Mouse (Mus musculus) MEL (cell line): ENCODE results near the gene Gm49711. TPM values are rescaled to one million over a fixed set of nuclear protein-coding genes. Genes with fewer than 3 reads are reported as not detected.

Experiments
- DNase-seq: peaks from one replicate; pipeline ENCODE4 v3.0.0; 2011; ENCODE audit warnings: low read depth, low spot score
- H3K27ac ChIP-seq: 2 replicates; pipeline ENCODE4 v1.5.1; 2012; ENCODE audit warnings: low read depth, mild to moderate bottlenecking, control low read depth, low read length, moderate library complexity; ENCODE audit not compliant: control insufficient read depth
- H3K27me3 ChIP-seq, 2 experiments: fragments of 150-350 bp in 1 of 2; sonication (generic) in 1 of 2; 2 replicates each; pipeline ENCODE4 v1.6.1; 2012; ENCODE audit warnings: low read length in 2 of 2, mild to moderate bottlenecking in 2 of 2, improper control_type of control experiment in 1 of 2, moderate library complexity in 1 of 2; ENCODE audit not compliant: insufficient read depth in 2 of 2, control insufficient read depth in 1 of 2
- H3K36me3 ChIP-seq, 2 experiments: 2 replicates each; pipeline ENCODE4 v1.6.1; 2012 to 2014; ENCODE audit warnings: low read length in 2 of 2, improper control_type of control experiment in 1 of 2, inconsistent platforms in 1 of 2, mild to moderate bottlenecking in 1 of 2; ENCODE audit not compliant: insufficient read depth in 2 of 2, control insufficient read depth in 1 of 2
- H3K4me1 ChIP-seq, 2 experiments: fragments of 150-350 bp in 1 of 2; sonication (generic) in 1 of 2; 2 replicates each; pipeline ENCODE4 v1.6.1; 2012; ENCODE audit warnings: low read length in 2 of 2, improper control_type of control experiment in 1 of 2, mild to moderate bottlenecking in 1 of 2; ENCODE audit not compliant: insufficient read depth in 2 of 2, control insufficient read depth in 1 of 2
- H3K4me3 ChIP-seq, 2 experiments: fragments of 150-350 bp in 1 of 2; sonication (generic) in 1 of 2; 2 replicates each; pipeline ENCODE4 v1.5.1; 2012; ENCODE audit warnings: low read depth in 2 of 2, low read length in 2 of 2, mild to moderate bottlenecking in 2 of 2, moderate library complexity in 2 of 2, control low read depth in 1 of 2, improper control_type of control experiment in 1 of 2; ENCODE audit not compliant: control insufficient read depth in 1 of 2, insufficient read depth in 1 of 2
- H3K79me2 ChIP-seq: 2 replicates; pipeline ENCODE4 v1.6.1; 2012; ENCODE audit warnings: mild to moderate bottlenecking, low read length, moderate library complexity; ENCODE audit not compliant: control insufficient read depth, poor library complexity, insufficient read depth
- H3K9ac ChIP-seq: 2 replicates; pipeline ENCODE4 v1.6.1; 2012; ENCODE audit warnings: low read depth, mild to moderate bottlenecking, control low read depth, low read length, moderate library complexity; ENCODE audit not compliant: control insufficient read depth, poor library complexity, severe bottlenecking
- H3K9me3 ChIP-seq: fragments of 150-350 bp; sonication (generic); replicated peaks from 2 replicates; pipeline ENCODE4 v1.6.1; 2012; ENCODE audit warnings: mild to moderate bottlenecking, low read length, improper control_type of control experiment, moderate library complexity; ENCODE audit not compliant: insufficient read depth
- CHD1 ChIP-seq: IDR thresholded peaks from 2 replicates; pipeline ENCODE4 v1.6.1; 2012; ENCODE audit warnings: low read depth, mild to moderate bottlenecking, inconsistent platforms, low read length, improper control_type of control experiment
- ELF1 ChIP-seq: IDR thresholded peaks from 2 replicates; pipeline ENCODE4 v1.6.1; 2014; ENCODE audit warnings: low read depth, mild to moderate bottlenecking, inconsistent platforms, low read length, improper control_type of control experiment, moderate library complexity
- EP300 ChIP-seq, 2 experiments: IDR thresholded peaks; 2 replicates each; pipeline ENCODE4 v1.6.1; 2011; ENCODE audit warnings: improper control_type of control experiment in 2 of 2, low read length in 2 of 2, low read depth in 1 of 2, mild to moderate bottlenecking in 1 of 2
- GABPA ChIP-seq: IDR thresholded peaks from 2 replicates; pipeline ENCODE4 v1.6.1; 2012; ENCODE audit warnings: low read depth, mild to moderate bottlenecking, inconsistent platforms, low read length, improper control_type of control experiment, moderate library complexity
- GATA1 ChIP-seq: IDR thresholded peaks from 2 replicates; pipeline ENCODE4 v1.6.1; 2011; ENCODE audit warnings: low read depth, low read length, improper control_type of control experiment
- KAT2A ChIP-seq: conservative IDR thresholded peaks from 2 replicates; pipeline ENCODE4 v1.6.1; 2012; ENCODE audit warnings: low read depth, low read length, improper control_type of control experiment, inconsistent platforms
- MAFK ChIP-seq: IDR thresholded peaks from 2 replicates; pipeline ENCODE4 v1.6.1; 2011; ENCODE audit warnings: low read depth, mild to moderate bottlenecking, low read length, improper control_type of control experiment, borderline replicate concordance
- MEF2A ChIP-seq: IDR thresholded peaks from 2 replicates; pipeline ENCODE4 v1.6.1; 2014; ENCODE audit warnings: low read depth, mild to moderate bottlenecking, inconsistent platforms, low read length, improper control_type of control experiment; ENCODE audit not compliant: poor library complexity, insufficient replicate concordance, severe bottlenecking; ENCODE audit errors: extremely low read depth
- MYB ChIP-seq: IDR thresholded peaks from 2 replicates; pipeline ENCODE4 v1.6.1; 2011; ENCODE audit warnings: mild to moderate bottlenecking, low read depth, low read length, improper control_type of control experiment
- NELFE ChIP-seq: IDR thresholded peaks from 2 replicates; pipeline ENCODE4 v1.6.1; 2011; ENCODE audit warnings: low read depth, low read length, improper control_type of control experiment
- NRF1 ChIP-seq: IDR thresholded peaks from 2 replicates; pipeline ENCODE4 v1.6.1; 2014; ENCODE audit warnings: low read depth, mild to moderate bottlenecking, inconsistent platforms, low read length, improper control_type of control experiment, moderate library complexity; ENCODE audit not compliant: poor library complexity, insufficient read depth, severe bottlenecking
- POLR2AphosphoS2 ChIP-seq: IDR thresholded peaks from 2 replicates; pipeline ENCODE4 v1.6.1; 2011; ENCODE audit warnings: low read length, improper control_type of control experiment
- RCOR1 ChIP-seq: IDR thresholded peaks from 2 replicates; pipeline ENCODE4 v1.6.1; 2012; ENCODE audit warnings: low read depth, mild to moderate bottlenecking, inconsistent platforms, low read length, improper control_type of control experiment
- TBP ChIP-seq: IDR thresholded peaks from 2 replicates; pipeline ENCODE4 v1.8.0; 2011; ENCODE audit warnings: low read depth, low read length, improper control_type of control experiment
- TCF12 ChIP-seq: IDR thresholded peaks from 2 replicates; pipeline ENCODE4 v1.6.1; 2014; ENCODE audit warnings: low read depth, mild to moderate bottlenecking, inconsistent platforms, low read length, improper control_type of control experiment, moderate library complexity
- ZMIZ1 ChIP-seq: IDR thresholded peaks from 2 replicates; pipeline ENCODE4 v1.6.1; 2012; ENCODE audit warnings: low read depth, mild to moderate bottlenecking, inconsistent platforms, low read length, improper control_type of control experiment, moderate library complexity
- polyA plus RNA-seq, 2 experiments: library from polyadenylated mRNA; stranded (reverse) in 1 of 2; unstranded in 1 of 2; fragments of >175 nt in 1 of 2; fragments of >200 nt in 1 of 2; gene quantifications; 2 replicates each; pipeline versions ENCODE4 v1.2.1 to v1.2.4; 2012; ENCODE audit warnings: low replicate concordance in 2 of 2, low read depth in 1 of 2; ENCODE audit not compliant: insufficient read length in 2 of 2, insufficient read depth in 1 of 2, missing spikeins in 1 of 2
- total RNA-seq: library from RNA; depleted of rRNA; stranded (reverse); fragments of 300-350 nt; gene quantifications from 2 replicates; pipeline ENCODE4 v1.2.3, GENCODE M21; 2012

Gm49711 gene
- total and polyA plus RNA-seq, 3 experiments: not detected

GRCm38 (mm10) chr16:92132511-92132910 is 74.4 kb downstream of the Gm49711 start:
- no peak for DNase-seq
- Histone ChIP-seq H3K4me3 (no peak overlapping the region), H3K4me1 (no peaks in the 10 kb centered on the region), H3K27ac (no peak overlapping the region), H3K79me2 (no peaks in the 10 kb centered on the region), H3K9me3 (no peaks in the 10 kb centered on the region), H3K27me3 (0 out of 4 replicates have a peak, but pooled peaks cover 0 to 2% of the 10 kb centered on the region in 2 experiments), H3K9ac (no peak overlapping the region), H3K36me3 (no peaks in the 10 kb centered on the region)
- TF ChIP-seq MYB (no peak), KAT2A (no peak), NELFE (no peak), MAFK (no peak), CHD1 (no peak), ZMIZ1 (no peak), RCOR1 (no peak), NRF1 (no peak), TCF12 (no peak), MEF2A (no peak), TBP (no peak)

DNA sequence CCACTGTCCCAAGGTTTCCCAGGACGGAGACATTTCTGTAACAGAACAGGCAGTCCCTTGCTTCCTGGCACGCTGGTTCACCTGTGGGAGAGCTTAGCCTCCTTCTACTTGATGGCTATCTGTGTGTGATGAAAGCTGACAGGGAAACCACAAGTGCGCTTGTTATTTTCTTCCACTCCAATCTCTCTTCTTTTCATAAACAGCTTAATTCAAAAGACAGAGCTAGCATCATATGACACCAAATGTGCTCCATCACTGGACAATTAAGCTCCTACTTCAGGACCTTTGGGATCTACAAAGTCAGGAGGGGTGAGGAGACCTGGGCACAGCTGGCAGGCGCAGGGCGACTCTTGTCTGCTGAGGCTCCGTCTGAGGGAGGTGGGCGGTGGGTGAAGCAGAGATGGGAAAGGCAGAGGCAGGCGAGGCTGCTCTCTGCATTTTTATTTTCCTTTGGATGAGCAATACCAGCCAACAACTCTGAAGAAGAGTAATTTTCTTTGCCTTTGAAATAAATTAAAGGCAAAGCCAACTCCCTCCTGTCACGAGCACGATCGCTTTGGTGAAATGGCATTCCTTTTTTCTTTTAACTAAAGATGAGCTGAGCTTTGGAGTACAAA is 76.1 kb downstream of the Gm49711 start:
- H3K36me3 ChIP-seq: no peaks in the 10 kb centered on the region
- H3K27me3 ChIP-seq: no peaks in the 10 kb centered on the region
- H3K4me1 ChIP-seq: no peaks in the 10 kb centered on the region
- no peak for DNase-seq
- no peaks in the 10 kb centered on the region for H3K79me2 ChIP-seq
- no peak for TF ChIP-seq TCF12
- no peak for TF ChIP-seq EP300 (IDR thresholded peaks at IDR 0.05; ENCODE audit: low read depth in 1 of 2, low read length in 2 of 2)
- TF ChIP-seq KAT2A: no peak
- no peak for TF ChIP-seq GABPA
- TF ChIP-seq MAFK: no peak
- no peak for TF ChIP-seq POLR2AphosphoS2
- no peak for TF ChIP-seq GATA1
- no peak for TF ChIP-seq ELF1
- TF ChIP-seq, all 39 proteins: peak for 0
- H3K27ac ChIP-seq: no peak overlapping the region
- H3K4me3 ChIP-seq: no peak overlapping the region
- H3K9me3 ChIP-seq: no peaks in the 10 kb centered on the region
- no peak overlapping the region for H3K9ac ChIP-seq
